Mouse (Mus musculus) liver, postnatal 0 days (tissue): ENCODE results near the gene Timd2. TPM values are rescaled to one million over a fixed set of nuclear protein-coding genes. Genes with fewer than 3 reads are reported as not detected.
"Not testable (repeated sequence)": the region's sequence is repeated elsewhere in the genome, so short reads cannot be mapped to it uniquely, and the experiment has no call there.

Experiments
- ATAC-seq: fragments of 200-750 bp; cut with Nextera tagmentation; 2 replicates; pipeline ENCODE4 v1.8.0; 2017; ENCODE audit warnings: mild to moderate bottlenecking, moderate library complexity
- DNase-seq: peaks from one replicate; pipeline ENCODE4 v3.0.0-alpha.2; 2016
- H3K27ac ChIP-seq: fragments of 300-500 bp; sonication (generic); 2 replicates; pipeline ENCODE4 v1.5.1; 2014; ENCODE audit warnings: antibody characterized with exemption, moderate library complexity, mild to moderate bottlenecking, low read depth
- H3K27me3 ChIP-seq: fragments of 300-500 bp; sonication (generic); 2 replicates; pipeline ENCODE4 v1.6.1; 2014; ENCODE audit warnings: low read length, control low read depth, mixed read lengths; ENCODE audit not compliant: insufficient read depth
- H3K36me3 ChIP-seq: fragments of 300-500 bp; sonication (generic); replicated peaks from 2 replicates; pipeline ENCODE4 v1.6.1; 2014; ENCODE audit warnings: mild to moderate bottlenecking, control low read depth, low read length, moderate library complexity, mixed read lengths; ENCODE audit not compliant: insufficient read depth
- H3K4me1 ChIP-seq: fragments of 300-500 bp; sonication (generic); 2 replicates; pipeline ENCODE4 v1.6.1; 2014; ENCODE audit warnings: antibody characterized with exemption, mild to moderate bottlenecking, control low read depth; ENCODE audit not compliant: insufficient read depth
- H3K4me2 ChIP-seq: fragments of 300-500 bp; sonication (generic); 2 replicates; pipeline ENCODE4 v1.6.1; 2014; ENCODE audit warnings: low read depth, mild to moderate bottlenecking, low read length, moderate library complexity, mixed read lengths
- H3K4me3 ChIP-seq: fragments of 300-500 bp; sonication (generic); 2 replicates; pipeline ENCODE4 v1.5.1; 2014; ENCODE audit warnings: low read depth, low read length
- H3K9ac ChIP-seq: fragments of 300-500 bp; sonication (generic); replicated peaks from 2 replicates; pipeline ENCODE4 v1.6.1; 2014; ENCODE audit warnings: mild to moderate bottlenecking, moderate library complexity
- H3K9me3 ChIP-seq: fragments of 300-500 bp; sonication (generic); 2 replicates; pipeline ENCODE4 v1.6.1; 2016; ENCODE audit warnings: mild to moderate bottlenecking, control low read depth, low read length, mixed read lengths
- CTCF ChIP-seq: sonication (generic); IDR thresholded peaks from 2 replicates; pipeline ENCODE4 v1.5.1; 2016; ENCODE audit warnings: antibody characterized with exemption, low read depth
- EP300 ChIP-seq: IDR thresholded peaks from 2 replicates; pipeline ENCODE4 v1.6.1; 2016; ENCODE audit warnings: antibody characterized with exemption, low read depth, mild to moderate bottlenecking
- WGBS: fragments of 180-500 bp; shearing (Covaris S2); extraction: QIAGEN DNeasy Blood & Tissue Kit; methylation state at CpG from one replicate; pipeline ENCODE4 v1.1.7; 2014; ENCODE audit not compliant: insufficient replicate concordance; 5-methylcytosine and 5-hydroxymethylcytosine counted together
- polyA plus RNA-seq: library from polyadenylated mRNA; unstranded; fragments of >200 nt; fragmentation: Nextera tagmentation; extraction: Ambion mirVana; gene quantifications from 2 replicates; pipeline ENCODE4 v1.2.1, GENCODE M21; 2015

Timd2 gene
- polyA plus RNA-seq, 1 experiment from 2014 or later: 49.1 TPM

- H3K4me2 ChIP-seq: no peak overlapping the region
- H3K36me3 ChIP-seq: no peaks in the 10 kb centered on the region
- TF ChIP-seq CTCF (no peak), EP300 (no peak)
- H3K9ac ChIP-seq: no peak overlapping the region
- H3K27ac ChIP-seq: no peak overlapping the region
- H3K27me3 ChIP-seq: no peaks in the 10 kb centered on the region
- H3K9me3 ChIP-seq: no peaks in the 10 kb centered on the region
- no peak overlapping the region for H3K4me3 ChIP-seq
- H3K4me1 ChIP-seq: no peaks in the 10 kb centered on the region
- ATAC-seq (no peak), DNase-seq (no peak)
- WGBS: 68% methylated on average over 2 of the region's 2 CpGs
Observed at GRCm38 (mm10) chr11:46667938-46668337, 38.9 kb downstream of the Timd2 start.

- TF ChIP-seq CTCF: no peak
- no peak for TF ChIP-seq EP300
- no peak for ATAC-seq
Observed at GRCm38 (mm10) chr11:46667105-46667504, 39.8 kb downstream of the Timd2 start.

GRCm38 (mm10) chr11:46665599-46666522 lies 41.0 kb downstream of the Timd2 start:
- Histone ChIP-seq H3K9ac (no peak overlapping the region), H3K9me3 (no peaks in the 10 kb centered on the region), H3K4me1 (no peaks in the 10 kb centered on the region), H3K4me2 (no peak overlapping the region), H3K27ac (no peak overlapping the region), H3K36me3 (no peaks in the 10 kb centered on the region), H3K27me3 (no peaks in the 10 kb centered on the region), H3K4me3 (no peak overlapping the region)
- ATAC-seq: peak; percentile 33; the same call in 1 of the 2 replicates
- TF ChIP-seq CTCF (peak; percentile 69), EP300 (no peak)
- 57% methylated on average over 6 of the region's 6 CpGs for WGBS
- DNase-seq: peak; percentile 21

More at GRCm38 (mm10) chr11:46667105-46667504, 39.8 kb downstream of the Timd2 start:
- Histone ChIP-seq H3K36me3 (no peaks in the 10 kb centered on the region), H3K4me1 (no peaks in the 10 kb centered on the region), H3K27me3 (no peaks in the 10 kb centered on the region), H3K9ac (no peak overlapping the region), H3K4me3 (no peak overlapping the region), H3K4me2 (no peak overlapping the region), H3K9me3 (no peaks in the 10 kb centered on the region), H3K27ac (no peak overlapping the region)
- no peak for DNase-seq
- 90% methylated on average over 3 of the region's 3 CpGs for WGBS

- H3K27me3 ChIP-seq: no peaks in the 10 kb centered on the region
- WGBS: 52% methylated on average over 4 of the region's 4 CpGs
- H3K4me2 ChIP-seq: no peak overlapping the region
- H3K9ac ChIP-seq: no peak overlapping the region
- ATAC-seq (peak; percentile 44), DNase-seq (no peak)
- no peak overlapping the region for H3K4me3 ChIP-seq
- H3K4me1 ChIP-seq: no peaks in the 10 kb centered on the region
- H3K36me3 ChIP-seq: no peaks in the 10 kb centered on the region
- TF ChIP-seq EP300: 0 out of 2 replicates have a peak, but pooled peaks have one; percentile 26
- no peak for TF ChIP-seq CTCF
- no peak overlapping the region for H3K27ac ChIP-seq
- H3K9me3 ChIP-seq: no peaks in the 10 kb centered on the region
Observed at GRCm38 (mm10) chr11:46663215-46663614, 43.6 kb downstream of the Timd2 start.

GRCm38 (mm10) chr11:46652476-46652875 lies 54.4 kb downstream of the Timd2 start:
- Histone ChIP-seq H3K4me1 (no peaks in the 10 kb centered on the region), H3K27ac (no peak overlapping the region), H3K4me3 (no peak overlapping the region), H3K36me3 (no peaks in the 10 kb centered on the region), H3K9me3 (no peaks in the 10 kb centered on the region), H3K4me2 (no peak overlapping the region), H3K27me3 (no peaks in the 10 kb centered on the region), H3K9ac (no peak overlapping the region)
- WGBS: 64% methylated on average over 3 of the region's 3 CpGs
- TF ChIP-seq EP300: no peak
- no peak for TF ChIP-seq CTCF
- DNase-seq (no peak), ATAC-seq (no peak)

GRCm38 (mm10) chr11:46649655-46650054 lies 57.2 kb downstream of the Timd2 start:
- not testable (repeated sequence) for H3K4me2 ChIP-seq, ATAC-seq, H3K27ac ChIP-seq, DNase-seq, H3K36me3 ChIP-seq, H3K9me3 ChIP-seq, H3K4me1 ChIP-seq, H3K4me3 ChIP-seq, H3K27me3 ChIP-seq, H3K9ac ChIP-seq
- 63% methylated on average over 3 of the region's 3 CpGs for WGBS
